Mouse (Mus musculus): Measurements from ENCODE around the gene Egfem1. TPM values are rescaled to one million over a fixed set of nuclear protein-coding genes. Genes with fewer than 3 reads are reported as not detected.

Egfem1 gene
- total RNA-seq, 1 experiment from 2014 or later = not detected

DNA sequence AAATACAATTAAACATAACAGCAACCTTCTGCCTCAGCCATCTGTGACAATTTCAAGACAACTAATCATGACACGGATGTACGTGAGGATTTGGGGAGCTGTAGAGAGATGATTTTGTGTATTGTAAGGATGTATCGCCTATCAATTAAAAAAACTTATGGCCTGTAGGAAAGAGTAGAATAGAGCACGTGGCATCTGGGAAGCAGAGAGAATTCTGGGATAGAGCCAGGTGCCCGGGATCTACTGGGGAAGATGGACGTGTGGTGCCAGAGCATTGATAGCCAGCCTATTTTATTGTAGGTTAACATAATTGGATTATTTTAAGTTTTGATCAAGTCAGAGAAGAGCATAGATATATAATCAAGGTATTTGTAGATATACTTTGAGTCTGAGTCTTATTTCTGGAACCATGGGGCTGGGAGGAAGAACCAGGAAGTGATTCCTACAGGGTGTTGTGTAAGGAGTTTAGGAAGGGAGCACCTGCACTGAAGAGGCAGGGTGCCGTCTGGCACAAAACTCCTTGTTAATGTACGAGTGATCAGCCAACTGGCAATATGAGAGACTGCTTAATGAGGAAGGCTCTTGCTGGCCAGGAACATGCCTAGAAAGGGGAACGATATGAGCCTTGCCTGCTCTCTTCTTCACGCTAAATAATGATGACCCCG, 443.6 kb downstream of the Egfem1 start:
- no peak for ATAC-seq (replicated peaks; ENCODE audit: insufficient number of reproducible peaks, low FRiP score, low TSS enrichment, poor library complexity, severe bottlenecking)

DNA sequence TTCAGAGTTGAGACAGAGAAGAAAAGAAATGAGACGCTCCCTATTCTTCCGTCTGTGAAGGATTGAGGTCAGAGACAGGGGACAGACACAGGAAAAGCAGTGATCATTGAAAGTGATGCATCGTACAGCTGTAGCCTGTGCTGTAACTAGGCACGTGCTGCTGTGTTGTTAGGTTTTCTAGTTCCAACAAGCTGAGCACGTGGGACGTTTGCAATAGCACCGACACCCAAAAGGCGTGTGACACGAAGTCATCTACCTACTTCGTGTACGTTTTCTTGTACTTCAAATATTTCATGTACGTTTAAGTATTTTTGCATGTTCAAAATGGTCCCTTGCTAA, 444.1 kb downstream of the Egfem1 start:
- no peak for ATAC-seq (replicated peaks; ENCODE audit: insufficient number of reproducible peaks, low FRiP score, low TSS enrichment, poor library complexity, severe bottlenecking)

DNA sequence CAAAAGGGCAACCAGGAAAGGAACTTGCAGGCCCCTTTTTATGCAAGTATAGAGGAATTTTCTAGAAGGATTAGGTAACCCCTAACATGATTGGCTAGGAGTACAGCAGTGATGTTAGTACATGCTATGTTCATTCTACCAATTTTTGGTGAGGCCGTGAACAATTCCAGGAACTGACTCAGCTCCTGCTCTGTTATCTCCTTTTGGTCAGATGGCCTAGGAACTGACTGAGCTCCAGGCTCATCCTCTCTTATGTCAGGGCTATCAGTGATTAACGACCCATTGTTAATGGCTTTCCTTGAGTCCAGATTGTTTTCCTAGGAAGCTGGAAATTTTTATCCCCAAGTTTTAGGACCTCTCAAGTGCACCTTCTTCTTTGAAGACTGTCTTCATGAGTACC, 457.4 kb downstream of the Egfem1 start:
- no peak for ATAC-seq (replicated peaks; ENCODE audit: insufficient number of reproducible peaks, low FRiP score, low TSS enrichment, poor library complexity, severe bottlenecking)

DNA sequence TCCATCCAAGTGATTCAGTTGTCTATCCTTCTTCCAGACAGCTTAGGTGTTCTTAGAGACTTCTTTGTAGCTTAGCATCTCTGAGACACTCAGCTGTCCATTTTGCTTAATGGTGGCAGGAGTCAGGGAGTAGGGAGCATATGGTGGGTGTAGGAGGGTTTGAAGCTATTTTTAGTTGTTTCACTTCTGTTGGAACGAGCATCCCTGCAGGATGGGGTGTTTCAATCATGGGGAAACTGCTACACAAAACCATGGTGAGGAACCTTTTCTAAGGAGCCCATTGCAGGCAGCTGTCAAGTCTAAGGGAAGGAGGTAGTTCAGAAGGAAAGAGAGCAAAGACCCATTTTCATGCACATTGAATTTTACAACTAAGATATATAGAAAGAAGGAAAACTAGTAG, 458.1 kb downstream of the Egfem1 start:
- no peak for ATAC-seq (replicated peaks; ENCODE audit: insufficient number of reproducible peaks, low FRiP score, low TSS enrichment, poor library complexity, severe bottlenecking)

DNA sequence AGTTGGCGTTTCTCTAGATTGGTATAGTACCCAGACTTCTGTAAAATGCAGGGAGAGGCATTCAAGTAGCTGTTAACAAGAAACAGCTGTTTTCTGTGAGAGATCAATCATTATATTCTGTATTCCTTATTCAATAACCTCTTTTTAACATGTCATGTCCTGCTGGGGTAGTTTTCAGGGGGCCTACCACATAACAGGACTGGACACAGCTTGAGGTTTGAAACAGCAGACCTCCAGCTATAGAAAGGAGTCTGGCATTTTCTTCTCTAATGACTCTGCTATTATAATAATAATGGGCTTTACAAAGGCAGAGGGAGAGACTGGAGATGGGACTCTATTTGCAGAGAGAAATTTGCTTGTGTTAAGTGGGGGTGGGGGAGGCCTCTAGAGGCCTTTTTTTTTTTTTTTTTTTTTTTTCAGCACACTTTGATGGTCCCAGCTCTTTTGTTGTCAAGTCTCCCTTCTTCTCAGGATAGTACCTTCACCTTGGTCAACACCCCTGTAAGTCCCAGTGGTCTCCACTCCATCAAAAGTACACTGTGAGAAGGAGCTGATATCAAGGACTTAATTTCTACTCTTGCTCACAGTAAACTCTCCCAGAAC, 459.8 kb downstream of the Egfem1 start:
- no peak for ATAC-seq (replicated peaks; ENCODE audit: insufficient number of reproducible peaks, low FRiP score, low TSS enrichment, poor library complexity, severe bottlenecking)

DNA sequence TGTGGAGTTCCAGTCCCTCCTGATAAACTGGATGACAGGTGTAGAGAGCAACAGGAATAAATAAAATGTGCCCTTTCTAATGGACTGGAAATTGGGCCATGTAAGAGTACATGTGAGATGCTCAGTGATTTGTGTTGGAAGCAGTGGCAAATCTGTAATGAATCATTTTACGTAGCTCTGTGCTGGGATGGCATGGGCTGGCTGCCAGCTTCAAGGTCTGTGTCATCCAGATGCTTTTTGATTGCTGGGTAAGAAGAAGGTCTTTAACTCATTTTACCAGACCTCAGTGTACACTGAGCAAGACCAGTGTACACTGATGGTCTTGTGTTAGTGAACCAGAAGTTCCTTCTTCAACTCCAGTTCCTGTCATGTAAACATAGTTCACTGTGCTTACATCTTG, 462.2 kb downstream of the Egfem1 start:
- ATAC-seq (replicated peaks; ENCODE audit: insufficient number of reproducible peaks, low FRiP score, low TSS enrichment, poor library complexity, severe bottlenecking) = no peak

DNA sequence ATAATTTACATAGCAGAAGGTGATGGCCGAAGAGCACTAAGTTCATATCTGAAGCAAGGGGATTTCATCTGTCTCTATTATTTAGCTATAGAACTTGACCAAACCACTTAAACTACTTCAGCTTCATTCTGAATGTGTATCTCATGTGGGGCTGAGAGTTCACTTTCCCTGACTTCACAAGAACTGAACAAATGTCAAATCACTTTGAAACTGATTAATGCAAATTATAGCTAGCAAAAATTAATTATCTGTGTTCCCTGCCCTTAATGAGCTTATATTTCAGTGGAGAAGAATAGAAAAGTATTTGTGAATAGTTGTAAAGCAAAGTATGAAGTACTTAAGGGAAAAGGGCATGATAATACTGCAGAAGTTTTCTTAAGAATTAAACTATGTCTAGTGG, 481.3 kb downstream of the Egfem1 start:
- ATAC-seq (replicated peaks; ENCODE audit: insufficient number of reproducible peaks, low FRiP score, low TSS enrichment, poor library complexity, severe bottlenecking) = no peak

DNA sequence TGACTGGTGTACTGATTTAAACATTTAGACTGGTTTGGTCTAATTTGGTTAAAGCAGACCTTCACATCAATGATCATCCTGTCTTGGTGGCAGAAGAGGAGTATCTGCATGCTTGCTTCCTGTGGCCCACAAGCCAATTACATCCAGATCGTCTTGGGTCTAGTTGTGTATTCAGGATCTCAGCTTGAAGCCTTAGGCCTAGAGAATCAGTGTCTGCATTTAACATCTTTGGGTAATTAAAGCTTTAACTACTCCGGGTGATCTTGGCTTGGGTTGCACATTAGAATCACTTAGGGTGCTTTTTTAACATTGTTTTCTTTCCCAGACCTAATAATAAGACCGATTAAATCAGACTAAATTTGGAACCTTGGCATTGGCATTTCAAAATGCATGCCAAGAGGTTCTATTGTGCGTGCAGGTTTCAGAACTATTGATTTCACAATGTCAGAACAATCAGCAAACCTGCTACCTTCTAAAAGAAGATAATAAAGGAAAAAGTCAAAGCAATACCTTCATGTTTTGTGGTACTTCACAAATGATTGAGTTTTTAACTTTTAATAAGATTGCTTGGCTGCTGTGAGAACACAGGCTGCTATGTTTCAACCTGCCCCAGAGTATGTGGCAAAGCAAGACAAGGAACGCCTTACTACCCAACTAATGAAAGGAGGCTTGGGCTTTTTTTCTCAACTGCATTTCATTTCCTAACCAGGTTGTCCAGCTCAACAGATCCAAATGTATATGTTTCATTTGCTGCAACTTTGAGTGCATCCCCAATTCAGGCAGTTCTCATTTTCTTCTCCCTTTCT, 496.4 kb downstream of the Egfem1 start:
- no peak for ATAC-seq (replicated peaks; ENCODE audit: insufficient number of reproducible peaks, low FRiP score, low TSS enrichment, poor library complexity, severe bottlenecking)

DNA sequence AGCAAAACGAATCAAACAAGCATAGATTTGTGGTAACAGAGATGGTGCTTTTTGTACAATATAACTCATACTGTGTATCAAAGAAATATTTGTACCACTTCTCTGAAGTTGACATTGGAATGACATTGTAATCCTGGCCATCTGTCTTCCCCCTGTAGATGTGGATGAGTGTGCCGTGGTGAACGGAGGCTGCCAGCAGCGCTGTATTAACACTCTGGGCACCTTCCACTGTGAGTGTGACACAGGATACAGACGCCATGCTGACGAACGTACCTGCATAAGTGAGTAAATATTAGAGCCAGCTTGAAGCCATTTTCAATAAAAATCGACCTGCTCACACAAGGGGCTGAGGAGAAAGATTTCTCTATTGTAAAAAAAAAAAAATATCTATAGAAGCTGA, 500.9 kb downstream of the Egfem1 start:
- no peak for ATAC-seq (replicated peaks; ENCODE audit: insufficient number of reproducible peaks, low FRiP score, low TSS enrichment, poor library complexity, severe bottlenecking)

DNA sequence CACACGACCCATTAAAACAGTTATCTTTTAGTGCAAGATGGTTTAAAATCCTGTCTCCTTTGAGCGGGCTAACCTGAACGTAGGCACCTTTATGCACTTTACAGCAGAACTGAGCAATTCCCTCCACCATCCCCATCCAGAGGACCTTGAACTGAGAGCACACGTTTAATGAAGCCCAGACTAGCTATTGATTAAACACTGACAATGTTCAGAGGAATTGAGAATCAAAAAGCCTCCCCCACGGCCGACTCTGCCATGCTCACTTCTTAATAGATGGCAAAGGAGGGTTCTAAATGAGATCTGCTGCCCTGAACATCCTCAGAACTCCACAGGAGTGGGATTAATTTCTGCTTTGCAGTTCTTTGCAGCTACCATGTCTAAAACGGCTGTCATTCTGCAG, 520.3 kb downstream of the Egfem1 start:
- no peak for ATAC-seq (replicated peaks; ENCODE audit: insufficient number of reproducible peaks, low FRiP score, low TSS enrichment, poor library complexity, severe bottlenecking)

DNA sequence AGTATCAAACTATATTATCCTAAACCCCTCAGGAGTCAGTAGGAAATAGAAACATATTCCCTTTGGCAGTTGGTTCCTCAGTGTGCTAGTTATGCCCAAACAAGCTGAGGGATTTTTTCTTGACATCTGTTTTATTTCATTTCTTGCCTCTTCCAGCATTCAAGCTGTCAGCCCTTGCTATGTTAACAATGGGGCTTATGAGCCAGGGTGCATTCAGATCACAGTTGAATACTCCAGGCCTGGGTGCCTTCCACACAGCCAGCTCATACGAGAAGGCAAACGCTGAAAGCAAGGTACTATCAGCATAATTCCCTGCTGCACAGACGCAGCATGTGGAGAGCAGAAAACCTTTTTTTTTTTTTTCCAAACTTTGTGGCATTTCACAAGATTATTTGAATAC, 526.9 kb downstream of the Egfem1 start:
- no peak for ATAC-seq (replicated peaks; ENCODE audit: insufficient number of reproducible peaks, low FRiP score, low TSS enrichment, poor library complexity, severe bottlenecking)

DNA sequence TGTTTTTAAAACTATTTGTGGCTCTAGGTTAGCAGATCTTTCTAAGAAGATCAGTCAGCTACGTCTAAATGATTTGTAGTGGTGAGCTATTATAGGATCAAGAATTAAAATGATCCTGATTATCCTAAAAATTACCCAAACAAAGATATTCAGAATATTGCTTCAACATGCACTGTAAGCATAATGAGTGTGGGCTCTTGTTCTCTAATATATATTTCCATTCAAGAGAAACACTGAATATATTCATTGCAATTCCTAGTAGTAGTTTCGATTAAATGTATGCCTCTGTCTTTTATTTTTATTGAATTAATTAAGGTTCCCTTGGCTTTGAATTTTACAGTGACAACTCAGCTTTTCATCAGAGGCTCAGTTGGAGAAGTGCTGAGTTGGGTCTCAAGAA, 527.4 kb downstream of the Egfem1 start:
- no peak for ATAC-seq (replicated peaks; ENCODE audit: insufficient number of reproducible peaks, low FRiP score, low TSS enrichment, poor library complexity, severe bottlenecking)

DNA sequence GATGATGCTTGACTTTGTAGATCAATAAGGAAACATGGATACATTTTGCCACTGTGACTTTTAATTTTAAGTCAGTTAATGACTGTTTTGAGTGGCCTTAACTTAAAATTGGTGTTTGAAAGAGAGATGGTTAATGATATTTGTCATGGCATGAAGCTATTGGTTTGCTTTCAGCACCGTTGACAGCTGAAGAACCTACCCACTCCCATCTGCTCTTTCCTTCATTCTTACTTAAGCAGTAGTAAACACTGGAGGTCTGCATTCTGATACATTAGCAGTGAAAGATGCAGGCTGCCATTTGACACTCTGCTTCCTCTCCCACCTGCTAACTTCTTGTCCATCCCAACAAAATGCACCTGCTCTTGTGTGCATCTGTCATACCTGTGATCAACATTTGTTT, 537.8 kb downstream of the Egfem1 start:
- ATAC-seq (replicated peaks; ENCODE audit: insufficient number of reproducible peaks, low FRiP score, low TSS enrichment, poor library complexity, severe bottlenecking) = no peak

DNA sequence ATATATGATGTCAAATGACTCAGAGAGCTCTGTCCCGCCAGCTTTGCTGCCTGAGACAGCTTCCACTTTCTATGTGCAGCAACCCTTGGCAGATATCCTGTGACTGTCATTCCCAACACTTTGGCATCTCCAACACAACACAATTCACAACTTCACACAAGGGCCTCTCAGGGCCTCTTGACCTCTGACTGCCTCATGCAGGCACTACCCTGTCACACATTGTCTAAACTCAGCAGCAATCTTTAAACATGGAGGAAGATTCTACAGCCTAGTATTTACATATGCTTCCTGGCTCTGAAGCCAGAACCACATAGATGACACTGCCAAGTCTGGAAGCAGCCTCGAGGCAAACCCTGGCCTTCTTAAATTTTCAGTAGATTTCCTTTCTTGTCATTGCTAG, 558.0 kb downstream of the Egfem1 start:
- no peak for ATAC-seq (replicated peaks; ENCODE audit: insufficient number of reproducible peaks, low FRiP score, low TSS enrichment, poor library complexity, severe bottlenecking)

DNA sequence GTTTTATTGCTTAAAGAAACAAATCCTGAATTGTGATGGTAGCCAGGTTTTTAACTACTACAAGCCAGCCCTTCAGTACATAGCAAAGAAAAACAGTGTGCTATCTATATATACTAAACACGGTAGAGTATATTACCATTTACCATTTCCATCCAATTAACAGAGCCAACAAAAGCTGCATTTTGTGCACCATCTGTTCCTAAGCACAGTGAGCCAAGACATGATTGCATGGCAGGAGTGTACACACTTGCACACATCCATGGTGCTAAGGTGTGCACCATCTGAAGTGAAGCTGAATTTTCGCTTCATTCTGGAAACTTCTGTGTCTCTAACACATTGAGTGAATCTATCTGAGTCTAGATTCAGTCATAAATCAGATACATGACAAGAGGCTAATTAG, 585.0 kb downstream of the Egfem1 start:
- ATAC-seq (replicated peaks; ENCODE audit: insufficient number of reproducible peaks, low FRiP score, low TSS enrichment, poor library complexity, severe bottlenecking) = no peak

DNA sequence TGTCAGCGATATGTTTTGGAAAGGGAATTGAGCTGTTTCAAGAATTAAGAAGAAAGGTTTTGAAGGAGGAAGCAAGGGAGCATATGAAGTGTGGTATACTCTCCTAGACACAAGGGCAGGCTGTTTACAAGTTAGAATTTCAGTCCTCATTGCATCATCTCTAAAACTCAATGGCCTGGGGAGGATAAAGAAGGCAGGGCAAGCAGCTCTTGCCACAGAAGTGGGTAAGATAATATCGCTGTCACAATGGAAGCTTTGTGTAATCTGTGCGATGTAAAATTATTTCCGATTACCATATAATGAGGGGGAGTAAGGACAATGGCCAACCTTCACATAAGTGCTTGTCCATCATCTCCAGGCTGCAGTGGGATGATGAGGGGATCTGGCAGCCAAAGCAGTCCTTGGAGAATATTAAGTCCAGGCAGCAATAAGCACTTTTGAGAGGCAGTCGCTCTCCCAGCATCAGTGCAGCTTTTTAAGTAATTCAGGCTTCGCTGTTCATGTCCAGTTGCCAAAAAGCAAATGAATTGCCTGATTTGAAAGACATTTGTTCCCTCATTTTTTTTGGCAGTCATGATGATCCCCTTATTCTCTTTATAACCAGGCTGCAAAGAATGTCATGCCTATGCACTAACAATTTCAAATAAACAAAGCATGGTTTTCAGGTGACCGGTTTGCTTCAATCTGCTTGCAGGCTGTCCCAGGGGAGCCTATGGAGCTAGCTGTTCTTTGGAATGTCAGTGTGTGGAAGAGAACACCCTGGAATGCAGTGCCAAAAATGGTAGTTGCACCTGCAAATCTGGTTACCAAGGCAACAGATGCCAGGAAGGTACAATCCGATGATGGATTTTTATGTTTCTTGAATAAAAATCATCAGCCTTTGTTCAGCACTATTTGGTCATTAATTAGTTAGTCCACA, 607.8 kb downstream of the Egfem1 start:
- ATAC-seq (replicated peaks; ENCODE audit: insufficient number of reproducible peaks, low FRiP score, low TSS enrichment, poor library complexity, severe bottlenecking) = no peak

DNA sequence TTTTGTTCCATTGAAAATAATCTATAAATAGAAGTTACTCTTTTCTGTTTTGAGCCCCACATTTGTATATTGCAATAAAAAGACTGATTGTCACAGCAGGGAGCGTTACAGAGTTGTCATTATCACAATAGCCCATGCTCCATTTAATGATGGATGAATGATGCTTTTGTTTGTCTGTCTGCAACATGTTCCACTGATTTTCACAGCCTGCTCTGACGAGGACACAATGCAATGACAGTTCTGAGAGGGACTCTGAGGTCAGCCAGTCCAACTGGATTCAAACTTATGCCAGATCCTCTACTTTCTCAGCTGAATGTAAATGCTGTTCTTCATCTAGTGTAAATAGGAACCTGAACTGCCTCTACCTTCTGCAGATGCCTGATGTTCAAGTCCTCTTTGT, 619.3 kb downstream of the Egfem1 start:
- ATAC-seq (replicated peaks; ENCODE audit: insufficient number of reproducible peaks, low FRiP score, low TSS enrichment, poor library complexity, severe bottlenecking) = no peak

DNA sequence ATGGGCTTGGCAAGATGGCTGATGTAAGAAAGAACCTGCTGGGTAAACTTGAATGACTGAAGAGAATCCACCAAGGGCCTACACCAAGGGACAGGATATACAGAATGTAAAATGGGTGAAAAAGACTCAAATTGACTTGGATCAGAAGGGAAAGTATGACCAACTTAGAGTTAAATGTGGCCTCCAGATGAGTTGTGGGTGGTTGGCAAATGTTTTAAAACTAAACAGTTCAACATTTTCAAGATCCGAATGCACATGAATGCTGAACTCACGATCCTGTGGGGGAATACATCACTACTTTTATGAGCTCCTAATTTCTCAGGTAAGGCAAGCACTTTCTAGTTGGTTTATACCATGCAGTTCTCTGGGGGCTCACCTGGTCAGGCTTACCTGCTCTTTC, 625.0 kb downstream of the Egfem1 start:
- no peak for ATAC-seq (replicated peaks; ENCODE audit: insufficient number of reproducible peaks, low FRiP score, low TSS enrichment, poor library complexity, severe bottlenecking)

DNA sequence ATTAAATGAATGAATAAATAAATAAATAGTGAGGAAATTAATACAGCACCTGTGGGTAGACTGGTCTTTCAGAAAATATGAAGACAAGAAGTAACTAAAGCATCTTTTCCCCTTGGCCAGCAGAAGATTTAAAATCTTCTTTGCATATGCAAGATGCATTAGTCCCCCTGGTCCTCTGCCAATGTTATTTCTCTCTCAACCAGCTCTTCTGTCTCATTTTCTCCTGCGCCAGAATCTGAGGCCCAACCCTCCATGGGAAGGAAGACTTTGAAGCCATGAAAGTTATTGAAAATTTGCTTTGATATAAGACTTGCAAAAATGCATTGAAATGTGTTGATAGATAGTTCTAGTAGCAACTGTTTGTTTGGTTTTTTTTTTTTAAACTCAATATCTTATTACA, 625.6 kb downstream of the Egfem1 start:
- ATAC-seq (replicated peaks; ENCODE audit: insufficient number of reproducible peaks, low FRiP score, low TSS enrichment, poor library complexity, severe bottlenecking) = no peak

Measured in monocyte, adult 5-6 weeks (primary cell).